Mouse (Mus musculus) kidney, postnatal 0 days (tissue): ENCODE results near the gene Wfdc1. TPM values are rescaled to one million over a fixed set of nuclear protein-coding genes. Genes with fewer than 3 reads are reported as not detected.

Source experiments
- ATAC-seq: fragments of 200-750 bp; cut with Nextera tagmentation; replicated peaks from 2 replicates; pipeline ENCODE4 v1.8.0; 2017; ENCODE audit warnings: low read depth, moderate number of reproducible peaks, moderate TSS enrichment, moderate library complexity; ENCODE audit not compliant: low FRiP score
- DNase-seq: peaks from one replicate; pipeline ENCODE4 v3.0.0-alpha.2; 2016; ENCODE audit warnings: low spot score
- H3K27ac ChIP-seq: fragments of 300-500 bp; sonication (generic); 2 replicates; pipeline ENCODE4 v1.5.1; 2014; ENCODE audit warnings: mild to moderate bottlenecking
- H3K27me3 ChIP-seq: fragments of 300-500 bp; sonication (generic); 2 replicates; pipeline ENCODE4 v1.6.1; 2014; ENCODE audit warnings: low read length, mixed read lengths; ENCODE audit not compliant: insufficient read depth
- H3K36me3 ChIP-seq: fragments of 300-500 bp; sonication (generic); 2 replicates; pipeline ENCODE4 v1.6.1; 2014; ENCODE audit warnings: low read length, mixed read lengths; ENCODE audit not compliant: insufficient read depth
- H3K4me1 ChIP-seq: fragments of 300-500 bp; sonication (generic); replicated peaks from 2 replicates; pipeline ENCODE4 v1.6.1; 2014; ENCODE audit warnings: antibody characterized with exemption, low read length, mixed read lengths; ENCODE audit not compliant: insufficient read depth
- H3K4me2 ChIP-seq: fragments of 300-500 bp; sonication (generic); 2 replicates; pipeline ENCODE4 v1.6.1; 2014; ENCODE audit warnings: mild to moderate bottlenecking, low read length, moderate library complexity, mixed read lengths
- H3K4me3 ChIP-seq: fragments of 300-500 bp; sonication (generic); replicated peaks from 2 replicates; pipeline ENCODE4 v1.5.1; 2014; ENCODE audit warnings: low read depth, low read length
- H3K9ac ChIP-seq: fragments of 300-500 bp; sonication (generic); 2 replicates; pipeline ENCODE4 v1.6.1; 2014; ENCODE audit warnings: low read depth, low read length
- H3K9me3 ChIP-seq: fragments of 300-500 bp; sonication (generic); replicated peaks from 2 replicates; pipeline ENCODE4 v1.6.1; 2016; ENCODE audit warnings: low read length, inconsistent platforms, mixed read lengths
- CTCF ChIP-seq: IDR thresholded peaks from 2 replicates; pipeline ENCODE4 v1.5.1; 2016; ENCODE audit warnings: antibody characterized with exemption, low read depth, mild to moderate bottlenecking, moderate library complexity
- WGBS: fragments of 180-500 bp; shearing (Covaris S2); extraction: QIAGEN DNeasy Blood & Tissue Kit; methylation state at CpG from one replicate; pipeline ENCODE4 v1.1.7; 2014; 5-methylcytosine and 5-hydroxymethylcytosine counted together
- polyA plus RNA-seq: library from polyadenylated mRNA; unstranded; fragments of >200 nt; fragmentation: Nextera tagmentation; extraction: Ambion mirVana; gene quantifications from 2 replicates; pipeline ENCODE4 v1.2.1, GENCODE M21; 2015

Gene Wfdc1
- 6.2 and 6.9 TPM in 2 replicates for polyA plus RNA-seq

GRCm38 (mm10) chr8:119666219-119666951 is at the start of gene Wfdc1:
Gene Wfdc1, plus strand, starts transcription at chr8:119666365.
- no peak within 1 kb of the TSS for H3K4me3 ChIP-seq
- ATAC-seq: 0 out of 2 replicates have a peak, but pooled peaks have one; percentile 27

GRCm38 (mm10) chr8:119616811-119617210 is 49.4 kb upstream of the Wfdc1 start:
- Histone ChIP-seq H3K4me2 (no peak overlapping the region), H3K9me3 (no peaks in the 10 kb centered on the region), H3K36me3 (no peaks in the 10 kb centered on the region), H3K27me3 (no peaks in the 10 kb centered on the region), H3K9ac (no peak overlapping the region), H3K4me3 (no peak overlapping the region), H3K4me1 (no peaks in the 10 kb centered on the region), H3K27ac (no peak overlapping the region)
- DNase-seq: no peak
- WGBS: 89% methylated on average over 4 of the region's 4 CpGs
- no peak for ATAC-seq
- TF ChIP-seq CTCF: no peak

More at GRCm38 (mm10) chr8:119666219-119666951, at the start of gene Wfdc1:
- Histone ChIP-seq H3K4me1 (peaks cover 18% of the 10 kb centered on the region; the same call in 1 of the 2 replicates), H3K36me3 (no peaks in the 10 kb centered on the region), H3K9ac (0 out of 2 replicates have a peak within 1 kb of the TSS, but pooled peaks have one; percentile 24), H3K4me2 (peak within 1 kb of the TSS; percentile 34), H3K27ac (no peak within 1 kb of the TSS; the same call in 1 of the 2 replicates), H3K9me3 (no peaks in the 10 kb centered on the region), H3K27me3 (no peaks in the 10 kb centered on the region)
- TF ChIP-seq CTCF: no peak
- 13% methylated on average over 14 of the region's 14 CpGs for WGBS
- peak; percentile 55 for DNase-seq

GRCm38 (mm10) chr8:119617586-119617985 is 48.6 kb upstream of the Wfdc1 start:
- DNase-seq (no peak), ATAC-seq (no peak)
- no peak for TF ChIP-seq CTCF
- no peaks in the 10 kb centered on the region for H3K9me3 ChIP-seq
- no peak overlapping the region for H3K9ac ChIP-seq
- H3K4me2 ChIP-seq: no peak overlapping the region
- 83% methylated on average over 5 of the region's 5 CpGs for WGBS
- H3K4me3 ChIP-seq: no peak overlapping the region
- H3K4me1 ChIP-seq: no peaks in the 10 kb centered on the region
- no peaks in the 10 kb centered on the region for H3K27me3 ChIP-seq
- no peak overlapping the region for H3K27ac ChIP-seq
- no peaks in the 10 kb centered on the region for H3K36me3 ChIP-seq

- ATAC-seq (no peak), DNase-seq (no peak)
- Histone ChIP-seq H3K4me2 (no peak overlapping the region), H3K36me3 (no peaks in the 10 kb centered on the region), H3K9me3 (no peaks in the 10 kb centered on the region), H3K27me3 (no peaks in the 10 kb centered on the region), H3K9ac (no peak overlapping the region), H3K27ac (no peak overlapping the region), H3K4me1 (no peaks in the 10 kb centered on the region), H3K4me3 (no peak overlapping the region)
- 66% methylated on average over 5 of the region's 5 CpGs for WGBS
- no peak for TF ChIP-seq CTCF
Observed at GRCm38 (mm10) chr8:119618887-119619286, 47.3 kb upstream of the Wfdc1 start.

GRCm38 (mm10) chr8:119620116-119620840 is 45.9 kb upstream of the Wfdc1 start:
- WGBS: 69% methylated on average over 6 of the region's 6 CpGs
- Histone ChIP-seq H3K4me3 (no peak overlapping the region), H3K9ac (no peak overlapping the region), H3K27me3 (no peaks in the 10 kb centered on the region), H3K4me1 (no peaks in the 10 kb centered on the region), H3K36me3 (no peaks in the 10 kb centered on the region), H3K4me2 (no peak overlapping the region), H3K9me3 (no peaks in the 10 kb centered on the region), H3K27ac (no peak overlapping the region)
- TF ChIP-seq CTCF: no peak
- ATAC-seq (no peak), DNase-seq (no peak)

GRCm38 (mm10) chr8:119620848-119621465 is 45.2 kb upstream of the Wfdc1 start:
- Histone ChIP-seq H3K36me3 (no peaks in the 10 kb centered on the region), H3K27me3 (no peaks in the 10 kb centered on the region), H3K4me3 (no peak overlapping the region), H3K9ac (no peak overlapping the region), H3K27ac (no peak overlapping the region), H3K9me3 (no peaks in the 10 kb centered on the region), H3K4me1 (no peaks in the 10 kb centered on the region), H3K4me2 (no peak overlapping the region)
- ATAC-seq (no peak), DNase-seq (no peak)
- WGBS: 84% methylated on average over 14 of the region's 14 CpGs
- no peak for TF ChIP-seq CTCF
